Comparison of ENCODE assay signal across 15 mouse cellular contexts in the genomic region with DNA sequence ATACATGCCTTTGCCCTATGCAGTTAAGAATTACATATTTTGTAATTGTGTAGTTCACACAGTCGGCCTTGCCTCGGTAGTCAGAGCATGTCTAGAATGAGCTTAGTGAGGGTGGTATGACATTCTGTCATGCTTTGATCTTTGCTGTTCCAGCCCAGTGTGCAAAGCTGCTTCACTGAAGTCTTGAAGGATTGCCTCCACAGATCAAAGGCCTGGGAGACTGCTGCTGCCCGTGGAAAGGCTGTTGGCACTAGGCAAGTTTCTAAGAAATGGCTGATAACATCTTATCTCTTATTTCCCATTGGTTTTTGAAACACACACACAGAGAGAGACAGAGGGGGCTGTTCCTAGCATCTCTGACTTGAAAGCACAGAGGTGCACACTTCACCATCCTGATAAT.
"Had no signal": no experiment of that assay in that cellular context is flagged by ENCODE, and none has a peak within 500 bp of the region (broad histone marks: within the 10 kb centered on the region; RNA-seq: fewer than 3 reads in every experiment).

No protein-coding gene starts in this region.

- H3K9me3 ChIP-seq: limb, embryonic 15.5 days; liver, embryonic 12.5 days; midbrain, embryonic 15.5 days; neural tube, embryonic 13.5 days had no signal

- H3K9ac ChIP-seq: limb, embryonic 15.5 days; liver, embryonic 12.5 days; lung, embryonic 14.5 days; midbrain, embryonic 15.5 days; neural tube, embryonic 13.5 days had no signal

- DNase-seq: kidney, adult 11 months; kidney, postnatal 10 days; left cerebral cortex, postnatal 4 days; lung, embryonic 14.5 days; lung, postnatal 10 days; lung, postnatal 4 days; retina, postnatal 1 day; right cerebral cortex, postnatal 4 days; spleen, adult 18-20 months; thymus, adult 2 months had no signal

- ATAC-seq: liver, embryonic 12.5 days; midbrain, embryonic 15.5 days had no signal

- H3K36me3 ChIP-seq: limb, embryonic 15.5 days; liver, embryonic 12.5 days; midbrain, embryonic 15.5 days; neural tube, embryonic 13.5 days had no signal

- H3K4me1 ChIP-seq: limb, embryonic 15.5 days; liver, embryonic 12.5 days; midbrain, embryonic 15.5 days; neural tube, embryonic 13.5 days had no signal

- H3K27ac ChIP-seq: limb, embryonic 15.5 days; liver, embryonic 12.5 days; midbrain, embryonic 15.5 days; neural tube, embryonic 13.5 days had no signal

- H3K27me3 ChIP-seq: limb, embryonic 15.5 days; liver, embryonic 12.5 days; midbrain, embryonic 15.5 days; neural tube, embryonic 13.5 days had no signal

- H3K4me2 ChIP-seq: limb, embryonic 15.5 days; liver, embryonic 12.5 days; lung, embryonic 14.5 days; midbrain, embryonic 11.5 days; midbrain, embryonic 15.5 days; neural tube, embryonic 13.5 days had no signal

- H3K4me3 ChIP-seq: limb, embryonic 15.5 days; liver, embryonic 12.5 days; midbrain, embryonic 15.5 days; neural tube, embryonic 13.5 days had no signal
